ENCODE assay signal across 28 mouse cellular contexts in the genomic region with DNA sequence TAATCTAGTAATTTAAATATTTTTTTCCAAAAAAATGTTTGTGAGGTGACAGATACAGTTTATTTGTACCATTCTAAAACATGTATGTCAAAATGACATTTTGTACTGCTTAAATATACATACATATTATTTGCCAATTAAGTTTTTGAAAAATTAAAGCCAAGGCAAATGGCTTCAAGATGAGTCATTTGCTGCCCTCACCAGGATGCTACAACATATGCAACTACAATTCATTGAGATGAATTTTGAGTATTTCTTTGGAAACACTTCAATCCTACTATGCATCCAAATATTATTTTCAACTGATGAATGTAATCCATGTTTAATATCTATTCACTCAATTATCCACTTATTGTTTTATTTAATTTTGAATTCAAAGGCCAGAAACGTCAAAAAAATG. TPM values are rescaled to one million over a fixed set of nuclear protein-coding genes. Genes with fewer than 3 reads are reported as not detected.
A peak's percentile ranks its signal among the peaks of the same experiment; 100 is the strongest.
DNase-seq lines count a peak whose midpoint lies in the region; ATAC-seq and TF ChIP-seq lines count a peak whose summit lies in the region.
"Had no signal": no experiment of that assay in that cellular context is flagged by ENCODE, and none has a peak within 500 bp of the region (broad histone marks: within the 10 kb centered on the region; RNA-seq: fewer than 3 reads in every experiment).

No protein-coding gene starts in this region.

- no peak overlapping the region for H3K27ac ChIP-seq in hindbrain, postnatal 0 days
- no peak overlapping the region for H3K27ac ChIP-seq in hindbrain, embryonic 10.5 days
- H3K27ac ChIP-seq in midbrain, postnatal 0 days (ENCODE audit: low read depth, low read length) = no peak overlapping the region
- no peak overlapping the region for H3K27ac ChIP-seq in midbrain, embryonic 16.5 days (ENCODE audit: low read length)
- H3K27ac ChIP-seq: heart, embryonic 13.5 days; hindbrain, embryonic 14.5 days; limb, embryonic 13.5 days; liver, embryonic 13.5 days; midbrain, embryonic 15.5 days had no signal

- peak; percentile 9 to 20 for DNase-seq in cerebellum, postnatal 10 days
- DNase-seq in cerebellum, postnatal 4 days (ENCODE audit: low spot score in 2 of 2) = no peak
- peak; percentile 15 for DNase-seq in hindbrain, postnatal 0 days (ENCODE audit: low spot score)
- DNase-seq in hindbrain, embryonic 10.5 days (ENCODE audit: low spot score) = no peak
- no peak for DNase-seq in midbrain, postnatal 0 days (ENCODE audit: low spot score)
- DNase-seq in urinary bladder, postnatal 10 days (ENCODE audit: low spot score) = no peak
- DNase-seq: adrenal gland, adult 8-10 months; cerebellum, postnatal 36 days; gastrocnemius, postnatal 14 days; heart, adult 11 months; kidney, adult 2 months; kidney, postnatal 14 days; layer of hippocampus, postnatal 36 days; liver, embryonic 13.5 days; lung, adult 2 months; lung, postnatal 36 days; thymus, postnatal 14 days had no signal

- peak; percentile 45; the same call in 1 of the 2 replicates for TF ChIP-seq CTCF in hindbrain, postnatal 0 days (IDR thresholded peaks at IDR 0.05; ENCODE audit: low read depth)
- peak; percentile 59 for TF ChIP-seq CTCF in midbrain, postnatal 0 days (IDR thresholded peaks at IDR 0.05)

- no peak overlapping the region for H3K9ac ChIP-seq in hindbrain, postnatal 0 days (replicated peaks; ENCODE audit: low read length)
- no peak overlapping the region for H3K9ac ChIP-seq in midbrain, postnatal 0 days (replicated peaks; ENCODE audit: low read length, poor library complexity, severe bottlenecking)
- no peak overlapping the region for H3K9ac ChIP-seq in midbrain, embryonic 16.5 days (ENCODE audit: low read depth, low read length)
- H3K9ac ChIP-seq: heart, embryonic 13.5 days; hindbrain, embryonic 14.5 days; limb, embryonic 13.5 days; liver, embryonic 13.5 days; midbrain, embryonic 15.5 days had no signal

- no peak overlapping the region for H3K4me3 ChIP-seq in hindbrain, postnatal 0 days (ENCODE audit: low read length)
- no peak overlapping the region for H3K4me3 ChIP-seq in hindbrain, embryonic 10.5 days
- H3K4me3 ChIP-seq in midbrain, postnatal 0 days (ENCODE audit: low read depth, low read length) = no peak overlapping the region
- H3K4me3 ChIP-seq in midbrain, embryonic 16.5 days (ENCODE audit: low read depth, low read length) = no peak overlapping the region
- H3K4me3 ChIP-seq: heart, embryonic 13.5 days; limb, embryonic 13.5 days; liver, embryonic 13.5 days; megakaryocyte, embryonic 14.5 days; midbrain, embryonic 15.5 days had no signal

- WGBS in hindbrain, postnatal 0 days = 66% methylated on average over 1 of the region's 1 CpGs
- whole genome bisulfite sequencing in hindbrain, embryonic 10.5 days = 69% methylated on average over 1 of the region's 1 CpGs
- 73% methylated on average over 1 of the region's 1 CpGs for WGBS in midbrain, postnatal 0 days
- WGBS in midbrain, embryonic 16.5 days = 79% methylated on average over 1 of the region's 1 CpGs

- no peaks in the 10 kb centered on the region for H3K4me1 ChIP-seq in hindbrain, postnatal 0 days (ENCODE audit: insufficient read depth, low read length)
- H3K4me1 ChIP-seq in hindbrain, embryonic 10.5 days (replicated peaks) = no peaks in the 10 kb centered on the region
- no peaks in the 10 kb centered on the region for H3K4me1 ChIP-seq in midbrain, postnatal 0 days (ENCODE audit: insufficient read depth, low read length)
- H3K4me1 ChIP-seq in midbrain, embryonic 16.5 days (ENCODE audit: control insufficient read depth, insufficient read depth, low read length) = no peaks in the 10 kb centered on the region
- H3K4me1 ChIP-seq: heart, embryonic 13.5 days; limb, embryonic 13.5 days; liver, embryonic 13.5 days; megakaryocyte, embryonic 14.5 days; midbrain, embryonic 15.5 days had no signal

- H3K27me3 ChIP-seq in hindbrain, postnatal 0 days (ENCODE audit: insufficient read depth, low read length) = no peaks in the 10 kb centered on the region
- no peaks in the 10 kb centered on the region for H3K27me3 ChIP-seq in hindbrain, embryonic 10.5 days (ENCODE audit: insufficient read depth, poor library complexity, severe bottlenecking)
- no peaks in the 10 kb centered on the region for H3K27me3 ChIP-seq in midbrain, postnatal 0 days (ENCODE audit: insufficient read depth, low read length)
- H3K27me3 ChIP-seq in midbrain, embryonic 16.5 days (ENCODE audit: control insufficient read depth, insufficient read depth, low read depth, low read length) = no peaks in the 10 kb centered on the region
- H3K27me3 ChIP-seq: heart, embryonic 13.5 days; limb, embryonic 13.5 days; liver, embryonic 13.5 days; megakaryocyte, embryonic 14.5 days; midbrain, embryonic 15.5 days had no signal

- no peak overlapping the region for H3K4me2 ChIP-seq in hindbrain, postnatal 0 days (ENCODE audit: low read depth, low read length)
- H3K4me2 ChIP-seq in midbrain, postnatal 0 days (ENCODE audit: low read depth, low read length, poor library complexity, severe bottlenecking) = no peak overlapping the region
- H3K4me2 ChIP-seq in midbrain, embryonic 16.5 days (ENCODE audit: low read length) = no peak overlapping the region
- H3K4me2 ChIP-seq: heart, embryonic 13.5 days; hindbrain, embryonic 14.5 days; limb, embryonic 13.5 days; liver, embryonic 13.5 days; midbrain, embryonic 15.5 days had no signal

- H3K9me3 ChIP-seq in hindbrain, postnatal 0 days (ENCODE audit: low read length) = no peaks in the 10 kb centered on the region
- H3K9me3 ChIP-seq in hindbrain, embryonic 10.5 days = no peaks in the 10 kb centered on the region
- no peaks in the 10 kb centered on the region for H3K9me3 ChIP-seq in midbrain, postnatal 0 days (ENCODE audit: low read length)
- no peaks in the 10 kb centered on the region for H3K9me3 ChIP-seq in midbrain, embryonic 16.5 days (replicated peaks; ENCODE audit: control insufficient read depth, low read length, poor library complexity, severe bottlenecking)
- H3K9me3 ChIP-seq: heart, embryonic 13.5 days; limb, embryonic 13.5 days; liver, embryonic 13.5 days; megakaryocyte, embryonic 14.5 days; midbrain, embryonic 15.5 days had no signal

- H3K36me3 ChIP-seq in hindbrain, postnatal 0 days (ENCODE audit: insufficient read depth, low read length) = no peaks in the 10 kb centered on the region
- no peaks in the 10 kb centered on the region for H3K36me3 ChIP-seq in hindbrain, embryonic 10.5 days
- no peaks in the 10 kb centered on the region for H3K36me3 ChIP-seq in midbrain, postnatal 0 days (ENCODE audit: insufficient read depth, low read length)
- H3K36me3 ChIP-seq in midbrain, embryonic 16.5 days (ENCODE audit: control insufficient read depth, insufficient read depth, low read length) = no peaks in the 10 kb centered on the region
- H3K36me3 ChIP-seq: G1E; heart, embryonic 13.5 days; limb, embryonic 13.5 days; liver, embryonic 13.5 days; midbrain, embryonic 15.5 days had no signal

- ATAC-seq in hindbrain, postnatal 0 days = no peak
- ATAC-seq in midbrain, postnatal 0 days (ENCODE audit: low FRiP score) = no peak
- ATAC-seq in midbrain, embryonic 16.5 days = no peak
- ATAC-seq: activated CD4-positive, CD25-positive, alpha-beta regulatory T cell, adult 4 months; forebrain, embryonic 16.5 days; midbrain, embryonic 15.5 days had no signal

RNA-seq across cellular contexts. Expression of a gene that starts 21.8 kb away (rescaled TPM):
- 33.1 and 38.3 TPM in 2 replicates for total RNA-seq in hindbrain, postnatal 0 days (2014; rRNA removed)
- polyA plus RNA-seq in hindbrain, postnatal 0 days (2015; fragmentation: Nextera tagmentation; extraction: Ambion mirVana) = 21.4 and 23.3 TPM in 2 replicates
- polyA plus RNA-seq in hindbrain, embryonic 10.5 days (2016; fragmentation: Nextera tagmentation; extraction: Ambion mirVana) = 1.8 and 5.3 TPM in 2 replicates
- 41.8 and 45.9 TPM in 2 replicates for total RNA-seq in midbrain, postnatal 0 days (2014; rRNA removed)
- polyA plus RNA-seq in midbrain, postnatal 0 days (2015; fragmentation: Nextera tagmentation; extraction: Ambion mirVana) = 27.1 and 27.2 TPM in 2 replicates
- 30.4 and 32.3 TPM in 2 replicates for polyA plus RNA-seq in midbrain, embryonic 16.5 days (2015; fragmentation: Nextera tagmentation; extraction: Ambion mirVana)
- total RNA-seq: heart, postnatal 25 days had no signal
- polyA plus RNA-seq: G1E; spleen, adult 2 months had no signal

Comparison
In these comparisons a context has a peak if more than half of its experiments do, and no peak if none do; other contexts are left out.
1. DNase-seq: peak in cerebellum, postnatal 10 days (2 of 2) and hindbrain, postnatal 0 days (single experiment); none in cerebellum, postnatal 4 days (0 of 2), hindbrain, embryonic 10.5 days (single experiment), midbrain, postnatal 0 days (single experiment) and urinary bladder, postnatal 10 days (single experiment).